Mouse (Mus musculus): ENCODE results near the gene Gm30737. TPM values are rescaled to one million over a fixed set of nuclear protein-coding genes. Genes with fewer than 3 reads are reported as not detected.
"Not testable (repeated sequence)": the region's sequence is repeated elsewhere in the genome, so short reads cannot be mapped to it uniquely, and the experiment has no call there.

The Gm30737 gene
- total RNA-seq (2021), result not detected

GRCm38 (mm10) chrY:14400410-14400809 lies at the start of gene Gm30737:
Gene Gm30737, plus strand, starts transcription at chrY:14400710.
- DNase-seq; intact Hi-C loops (cut with DNase I): not testable (repeated sequence)

All from heart, postnatal 10 days (tissue).